Mouse (Mus musculus) stomach, postnatal 0 days (tissue): ENCODE results near the gene Rhpn2. TPM values are rescaled to one million over a fixed set of nuclear protein-coding genes. Genes with fewer than 3 reads are reported as not detected.
A peak's percentile ranks its signal among the peaks of the same experiment; 100 is the strongest.

ENCODE experiments used
- ATAC-seq: fragments of 200-750 bp; cut with Nextera tagmentation; 2 replicates; pipeline ENCODE4 v1.8.0; 2017; ENCODE audit not compliant: low FRiP score, low TSS enrichment
- DNase-seq: peaks from one replicate; pipeline ENCODE4 v3.0.0-alpha.2; 2016; ENCODE audit warnings: low spot score
- H3K27ac ChIP-seq: fragments of 300-500 bp; sonication (generic); replicated peaks from 2 replicates; pipeline ENCODE4 v1.5.1; 2014; ENCODE audit warnings: mild to moderate bottlenecking, control low read depth
- H3K27me3 ChIP-seq: fragments of 300-500 bp; sonication (generic); 2 replicates; pipeline ENCODE4 v1.6.1; 2014; ENCODE audit warnings: low read length; ENCODE audit not compliant: control insufficient read depth, insufficient read depth
- H3K36me3 ChIP-seq: fragments of 300-500 bp; sonication (generic); 2 replicates; pipeline ENCODE4 v1.6.1; 2014; ENCODE audit warnings: low read length, mixed read lengths; ENCODE audit not compliant: control insufficient read depth, insufficient read depth
- H3K4me1 ChIP-seq: fragments of 300-500 bp; sonication (generic); replicated peaks from 2 replicates; pipeline ENCODE4 v1.6.1; 2014; ENCODE audit warnings: antibody characterized with exemption; ENCODE audit not compliant: control insufficient read depth, insufficient read depth
- H3K4me2 ChIP-seq: fragments of 300-500 bp; sonication (generic); replicated peaks from 2 replicates; pipeline ENCODE4 v1.6.1; 2014; ENCODE audit warnings: low read depth, mild to moderate bottlenecking, control low read depth, moderate library complexity
- H3K4me3 ChIP-seq: fragments of 300-500 bp; sonication (generic); 2 replicates; pipeline ENCODE4 v1.5.1; 2014; ENCODE audit warnings: low read depth, low read length, control low read depth
- H3K9ac ChIP-seq: fragments of 300-500 bp; sonication (generic); 2 replicates; pipeline ENCODE4 v1.6.1; 2014; ENCODE audit warnings: mild to moderate bottlenecking, low read length, control low read depth, mixed read lengths
- H3K9me3 ChIP-seq: fragments of 300-500 bp; sonication (generic); 2 replicates; pipeline ENCODE4 v1.6.1; 2016; ENCODE audit warnings: low read length; ENCODE audit not compliant: control insufficient read depth
- CTCF ChIP-seq: IDR thresholded peaks from 2 replicates; pipeline ENCODE4 v1.5.1; 2016; ENCODE audit warnings: antibody characterized with exemption, low read depth, mild to moderate bottlenecking, moderate library complexity
- EP300 ChIP-seq: optimal IDR thresholded peaks from 2 replicates; pipeline ENCODE3; 2016; ENCODE audit warnings: antibody characterized with exemption
- WGBS: fragments of 180-500 bp; shearing (Covaris S2); extraction: QIAGEN DNeasy Blood & Tissue Kit; methylation state at CpG from one replicate; pipeline ENCODE4 v1.1.7; 2014; 5-methylcytosine and 5-hydroxymethylcytosine counted together
- polyA plus RNA-seq: library from polyadenylated mRNA; unstranded; fragments of >200 nt; fragmentation: Nextera tagmentation; extraction: Ambion mirVana; gene quantifications from 2 replicates; pipeline ENCODE4 v1.2.1, GENCODE M21; 2015

Gene Rhpn2
- polyA plus RNA-seq, 1 experiment from 2014 or later: 23.1 TPM

- ATAC-seq (no peak), DNase-seq (no peak)
- Histone ChIP-seq H3K27me3 (no peaks in the 10 kb centered on the region), H3K4me3 (no peak overlapping the region), H3K4me2 (peak overlapping the region; percentile 8; the same call in 1 of the 2 replicates), H3K9me3 (no peaks in the 10 kb centered on the region), H3K4me1 (no peaks in the 10 kb centered on the region; the same call in 1 of the 2 replicates), H3K9ac (no peak overlapping the region), H3K36me3 (no peaks in the 10 kb centered on the region), H3K27ac (no peak overlapping the region)
- WGBS: 13% methylated on average over 11 of the region's 13 CpGs
- TF ChIP-seq CTCF (no peak), EP300 (no peak)
Observed at GRCm38 (mm10) chr7:35322732-35323420, 11.1 kb upstream of the Rhpn2 start.

- TF ChIP-seq EP300 (no peak), CTCF (no peak)
- H3K4me1 ChIP-seq: no peaks in the 10 kb centered on the region
- H3K9me3 ChIP-seq: no peaks in the 10 kb centered on the region
- no peak overlapping the region for H3K4me3 ChIP-seq
- no peaks in the 10 kb centered on the region for H3K27me3 ChIP-seq
- no peak overlapping the region for H3K4me2 ChIP-seq
- 47% methylated on average over 3 of the region's 3 CpGs for WGBS
- no peak for DNase-seq
- H3K27ac ChIP-seq: no peak overlapping the region
- no peak for ATAC-seq
- H3K36me3 ChIP-seq: no peaks in the 10 kb centered on the region
- H3K9ac ChIP-seq: no peak overlapping the region
Observed at GRCm38 (mm10) chr7:35331590-35331989, 2.4 kb upstream of the Rhpn2 start.

- peak overlapping the region; percentile 19 for H3K9ac ChIP-seq
- H3K9me3 ChIP-seq: no peaks in the 10 kb centered on the region
- H3K4me2 ChIP-seq: peak overlapping the region; percentile 93
- TF ChIP-seq EP300 (no peak), CTCF (peak; percentile 42)
- DNase-seq (no peak), ATAC-seq (0 out of 2 replicates have a peak, but pooled peaks have one; percentile 3)
- peak overlapping the region; percentile 68 for H3K4me3 ChIP-seq
- no peaks in the 10 kb centered on the region for H3K4me1 ChIP-seq
- H3K27me3 ChIP-seq: no peaks in the 10 kb centered on the region
- no peaks in the 10 kb centered on the region for H3K36me3 ChIP-seq
- under 1% methylated on average over 19 of the region's 19 CpGs for WGBS
- H3K27ac ChIP-seq: peak overlapping the region; percentile 66
Observed at GRCm38 (mm10) chr7:35333231-35333651, 729 bp upstream of the Rhpn2 start.

GRCm38 (mm10) chr7:35334527-35335452 lies 820 bp downstream of the Rhpn2 start:
- H3K4me3 ChIP-seq: peak overlapping the region; percentile 68
- H3K4me1 ChIP-seq: no peaks in the 10 kb centered on the region
- DNase-seq: peak; percentile 60
- H3K27me3 ChIP-seq: no peaks in the 10 kb centered on the region
- H3K4me2 ChIP-seq: peak overlapping the region; percentile 93
- H3K36me3 ChIP-seq: no peaks in the 10 kb centered on the region
- H3K27ac ChIP-seq: peak overlapping the region; percentile 82
- WGBS: 1% methylated on average over 50 of the region's 51 CpGs
- H3K9ac ChIP-seq: peak overlapping the region; percentile 82
- no peak for TF ChIP-seq CTCF
- TF ChIP-seq EP300: no peak
- peak; percentile 9; the same call in 1 of the 2 replicates for ATAC-seq
- no peaks in the 10 kb centered on the region for H3K9me3 ChIP-seq

- 51% methylated on average over 5 of the region's 5 CpGs for WGBS
- no peak overlapping the region; the same call in 1 of the 2 replicates for H3K27ac ChIP-seq
- ATAC-seq (no peak), DNase-seq (peak; percentile 14)
- TF ChIP-seq CTCF: no peak
- TF ChIP-seq EP300: no peak
- H3K9me3 ChIP-seq: no peaks in the 10 kb centered on the region
- H3K4me1 ChIP-seq: no peaks in the 10 kb centered on the region
- H3K27me3 ChIP-seq: no peaks in the 10 kb centered on the region
- H3K4me3 ChIP-seq: no peak overlapping the region
- peak overlapping the region; percentile 8; the same call in 1 of the 2 replicates for H3K4me2 ChIP-seq
- no peaks in the 10 kb centered on the region for H3K36me3 ChIP-seq
- no peak overlapping the region for H3K9ac ChIP-seq
Observed at GRCm38 (mm10) chr7:35340196-35340595, 6.2 kb downstream of the Rhpn2 start.
